Mouse (Mus musculus) forebrain, embryonic 12.5 days (tissue): Measurements from ENCODE around the gene Ano8. TPM values are rescaled to one million over a fixed set of nuclear protein-coding genes. Genes with fewer than 3 reads are reported as not detected.

Experiments used
- ATAC-seq: fragments of 200-750 bp; cut with Nextera tagmentation; 2 replicates; pipeline ENCODE4 v1.8.0; 2017; ENCODE audit warnings: moderate TSS enrichment; ENCODE audit not compliant: low FRiP score
- H3K27ac ChIP-seq: fragments of 300-500 bp; sonication (generic); 2 replicates; pipeline ENCODE4 v1.5.1; 2016; ENCODE audit warnings: mild to moderate bottlenecking
- H3K27me3 ChIP-seq: fragments of 300-500 bp; sonication (generic); 2 replicates; pipeline ENCODE4 v1.6.1; 2016; ENCODE audit warnings: mild to moderate bottlenecking
- H3K36me3 ChIP-seq: fragments of 300-500 bp; sonication (generic); replicated peaks from 2 replicates; pipeline ENCODE4 v1.6.1; 2016; ENCODE audit warnings: mild to moderate bottlenecking
- H3K4me1 ChIP-seq: fragments of 300-500 bp; sonication (generic); 2 replicates; pipeline ENCODE4 v1.6.1; 2016
- H3K4me2 ChIP-seq: fragments of 300-500 bp; sonication (generic); 2 replicates; pipeline ENCODE4 v1.6.1; 2016; ENCODE audit warnings: mild to moderate bottlenecking, moderate library complexity
- H3K4me3 ChIP-seq: fragments of 300-500 bp; sonication (generic); replicated peaks from 2 replicates; pipeline ENCODE4 v1.5.1; 2016; ENCODE audit warnings: mild to moderate bottlenecking
- H3K9ac ChIP-seq: fragments of 300-500 bp; sonication (generic); 2 replicates; pipeline ENCODE4 v1.6.1; 2016; ENCODE audit warnings: mild to moderate bottlenecking
- H3K9me3 ChIP-seq: fragments of 300-500 bp; sonication (generic); 2 replicates; pipeline ENCODE4 v1.6.1; 2016
- WGBS: fragments of 180-500 bp; shearing (Covaris S2); methylation state at CpG from one replicate; pipeline ENCODE4 v1.1.7; 2016; 5-methylcytosine and 5-hydroxymethylcytosine counted together
- polyA plus RNA-seq: library from polyadenylated mRNA; unstranded; fragments of >200 nt; fragmentation: Nextera tagmentation; extraction: Ambion mirVana; gene quantifications from 2 replicates; pipeline ENCODE4 v1.2.1, GENCODE M21; 2016

Gene Ano8
- polyA plus RNA-seq, 1 experiment from 2014 or later = 13.4 TPM

DNA sequence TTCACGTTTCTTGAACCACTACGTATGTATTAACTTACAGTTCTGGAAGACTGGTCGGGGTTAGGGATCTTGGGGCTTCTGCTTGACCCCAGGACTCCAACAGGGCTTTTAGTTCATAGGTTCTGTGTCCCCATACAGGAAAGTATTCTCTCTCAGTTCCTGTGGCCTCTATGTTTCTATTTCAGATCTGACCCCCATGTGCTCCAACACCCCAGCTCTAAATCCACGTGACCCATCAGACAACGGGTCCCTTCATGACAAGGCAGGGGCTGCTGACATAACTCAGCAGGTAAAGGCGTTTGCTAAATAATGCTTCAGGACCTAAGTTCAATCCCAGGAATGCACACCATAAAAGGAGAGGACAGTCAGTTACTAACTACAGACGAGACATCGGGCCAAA, 20.0 kb downstream of the Ano8 start:
- Histone ChIP-seq H3K4me2 (peak overlapping the region; percentile 89), H3K27ac (no peak overlapping the region), H3K27me3 (no peaks in the 10 kb centered on the region), H3K9me3 (no peaks in the 10 kb centered on the region), H3K36me3 (peaks cover 17% of the 10 kb centered on the region), H3K4me1 (peaks cover 55% of the 10 kb centered on the region), H3K9ac (peak overlapping the region; percentile 67; the same call in 1 of the 2 replicates), H3K4me3 (peak overlapping the region; percentile 80)
- WGBS = 86% methylated on average over 8 of the region's 8 CpGs
- ATAC-seq = no peak

GRCm38 (mm10) chr8:71464513-71465500, 21.0 kb downstream of the Ano8 start, which contains the start of gene Mrpl34:
Gene Mrpl34 (plus strand): TSS chr8:71464959.
- Histone ChIP-seq H3K9me3 (no peaks in the 10 kb centered on the region), H3K27ac (peak within 1 kb of the TSS; percentile 80), H3K36me3 (peaks cover 24% of the 10 kb centered on the region), H3K4me1 (peaks cover 47% of the 10 kb centered on the region), H3K27me3 (no peaks in the 10 kb centered on the region), H3K9ac (peak within 1 kb of the TSS; percentile 87), H3K4me3 (peak within 1 kb of the TSS; percentile 80), H3K4me2 (peak within 1 kb of the TSS; percentile 89)
- under 1% methylated on average over 59 of the region's 59 CpGs for WGBS
- peak; percentile 77 for ATAC-seq

GRCm38 (mm10) chr8:71463188-71464033, 22.4 kb downstream of the Ano8 start, which contains the start of gene Abhd8:
Gene Abhd8 (minus strand): TSS chr8:71463655.
- Histone ChIP-seq H3K36me3 (peaks cover 38% of the 10 kb centered on the region), H3K9ac (peak within 1 kb of the TSS; percentile 87), H3K27ac (peak within 1 kb of the TSS; percentile 80), H3K9me3 (no peaks in the 10 kb centered on the region), H3K4me2 (peak within 1 kb of the TSS; percentile 89), H3K4me3 (peak within 1 kb of the TSS; percentile 80), H3K4me1 (peaks cover 50% of the 10 kb centered on the region), H3K27me3 (no peaks in the 10 kb centered on the region)
- under 1% methylated on average over 55 of the region's 55 CpGs for WGBS
- peak; percentile 86 for ATAC-seq

DNA sequence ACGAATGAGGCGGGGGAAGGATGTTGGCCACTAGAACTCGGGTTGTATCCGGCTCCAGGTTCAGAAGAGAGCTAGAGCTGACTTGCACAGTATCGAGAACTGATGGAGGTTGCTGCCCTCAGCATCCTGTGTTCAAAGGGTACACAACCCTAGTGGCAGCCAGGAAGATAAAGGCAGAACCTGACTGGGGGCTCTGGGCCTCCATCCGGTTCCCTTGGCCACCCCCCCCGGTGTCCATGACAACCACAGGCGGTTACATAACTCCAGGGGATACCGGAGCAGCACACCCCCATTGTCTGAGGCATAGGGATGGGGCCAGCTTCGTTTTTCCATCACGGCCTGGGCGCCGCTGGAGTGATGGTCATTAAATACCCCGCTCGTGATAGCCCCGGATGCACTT, 23.0 kb downstream of the Ano8 start:
- H3K4me1 ChIP-seq = peaks cover 51% of the 10 kb centered on the region
- 0 out of 2 replicates have a peak overlapping the region, but pooled peaks have one; percentile 80 for H3K27ac ChIP-seq

DNA sequence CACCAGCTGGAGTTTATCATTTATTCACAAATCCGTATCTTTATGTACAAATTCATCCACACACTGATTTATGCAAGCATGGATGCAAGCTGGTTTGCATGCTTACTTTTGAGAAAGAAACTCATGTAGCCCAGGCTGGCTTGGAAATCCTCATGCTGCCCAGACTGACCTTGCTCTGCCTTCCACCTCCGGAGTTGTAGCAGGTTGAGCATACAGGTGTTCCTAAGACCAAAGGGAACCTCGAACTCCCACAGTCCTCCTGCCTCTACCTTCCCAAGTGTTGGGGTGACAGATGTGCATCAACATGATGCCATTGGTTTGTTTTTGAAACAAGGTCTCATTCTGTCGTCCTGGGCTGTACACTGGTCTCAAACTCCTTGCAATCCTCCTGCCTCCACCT, 23.6 kb downstream of the Ano8 start:
- Histone ChIP-seq H3K4me1 (peaks cover 51% of the 10 kb centered on the region), H3K27me3 (no peaks in the 10 kb centered on the region)

More for the DNA sequence above, 23.0 kb downstream of the Ano8 start:
- WGBS = 6% methylated on average over 16 of the region's 16 CpGs
- peak overlapping the region; percentile 80 for H3K4me3 ChIP-seq
- ATAC-seq = peak; percentile 4
- H3K4me2 ChIP-seq = peak overlapping the region; percentile 89
- H3K27me3 ChIP-seq = no peaks in the 10 kb centered on the region
- no peaks in the 10 kb centered on the region for H3K9me3 ChIP-seq
- peak overlapping the region; percentile 87 for H3K9ac ChIP-seq
- H3K36me3 ChIP-seq = peaks cover 44% of the 10 kb centered on the region

GRCm38 (mm10) chr8:71461152-71461840, 24.5 kb downstream of the Ano8 start:
- Histone ChIP-seq H3K4me1 (peaks cover 51% of the 10 kb centered on the region), H3K27ac (no peak overlapping the region), H3K4me2 (no peak overlapping the region), H3K4me3 (0 out of 2 replicates have a peak overlapping the region, but pooled peaks have one; percentile 4), H3K36me3 (peaks cover 58% of the 10 kb centered on the region), H3K27me3 (no peaks in the 10 kb centered on the region), H3K9ac (no peak overlapping the region), H3K9me3 (no peaks in the 10 kb centered on the region)
- ATAC-seq = no peak
- 87% methylated on average over 47 of the region's 47 CpGs for WGBS

More for the DNA sequence above, 23.6 kb downstream of the Ano8 start:
- H3K4me2 ChIP-seq = peak overlapping the region; percentile 89
- no peak for ATAC-seq
- peak overlapping the region; percentile 80 for H3K4me3 ChIP-seq
- H3K36me3 ChIP-seq = peaks cover 50% of the 10 kb centered on the region
- no peak overlapping the region for H3K27ac ChIP-seq
- WGBS = 70% methylated on average over 4 of the region's 4 CpGs
- peak overlapping the region; percentile 87 for H3K9ac ChIP-seq
- H3K9me3 ChIP-seq = no peaks in the 10 kb centered on the region

DNA sequence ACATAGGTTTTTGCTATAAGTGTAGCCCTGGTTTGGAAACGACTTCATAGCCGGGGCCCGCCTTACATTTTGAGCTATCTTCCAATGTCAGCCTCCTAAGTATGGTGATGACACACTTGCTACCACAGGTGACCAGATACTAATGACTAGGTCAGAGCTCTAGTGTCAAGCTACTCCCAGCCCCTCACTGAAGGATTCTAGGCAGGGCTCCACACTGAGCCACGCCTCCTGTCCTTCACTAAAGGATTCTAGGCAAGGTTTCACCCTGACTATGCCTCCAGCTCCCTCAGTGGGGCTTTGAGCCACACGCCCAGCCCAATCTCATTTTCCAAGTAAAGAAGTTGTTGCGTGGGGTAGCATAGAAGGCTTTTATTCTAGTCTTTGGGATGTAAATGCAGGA, 25.0 kb downstream of the Ano8 start:
- Histone ChIP-seq H3K4me3 (no peak overlapping the region), H3K36me3 (peaks cover 54% of the 10 kb centered on the region)

DNA sequence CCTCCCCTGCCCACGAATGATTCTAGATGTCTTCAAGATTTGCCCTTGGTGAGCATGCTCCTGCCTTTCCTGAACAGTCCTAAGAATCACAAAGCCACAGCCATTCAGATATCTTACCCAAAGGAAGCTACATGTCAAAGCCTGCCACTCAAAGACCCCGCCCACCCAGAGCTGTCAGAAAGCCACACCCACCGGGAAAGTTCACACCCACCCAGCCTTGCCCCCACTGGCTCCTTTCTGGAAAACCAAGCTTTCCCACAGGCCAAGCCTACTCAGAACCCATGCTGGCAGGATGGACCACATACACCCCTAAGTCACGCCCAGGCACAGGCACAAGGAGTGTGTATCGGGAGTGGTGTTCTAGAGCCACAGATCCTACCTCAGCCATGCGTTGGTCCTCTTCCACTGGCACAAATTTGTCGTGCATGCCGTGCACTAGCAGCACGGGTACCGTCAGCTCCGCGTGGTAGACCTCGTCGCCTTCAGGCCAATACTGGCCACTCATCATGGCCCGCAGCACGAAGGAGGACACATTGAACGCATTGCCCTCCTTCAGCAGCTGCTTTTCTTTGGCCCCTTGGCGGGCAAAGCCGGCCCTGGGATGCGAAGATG, 28.0 kb downstream of the Ano8 start:
- WGBS = 90% methylated on average over 20 of the region's 20 CpGs
- H3K4me3 ChIP-seq = no peak overlapping the region
- no peaks in the 10 kb centered on the region for H3K27me3 ChIP-seq
- no peaks in the 10 kb centered on the region for H3K9me3 ChIP-seq
- no peak for ATAC-seq
- no peak overlapping the region for H3K9ac ChIP-seq
- H3K27ac ChIP-seq = no peak overlapping the region
- peaks cover 33% of the 10 kb centered on the region for H3K4me1 ChIP-seq
- H3K4me2 ChIP-seq = no peak overlapping the region
- peaks cover 54% of the 10 kb centered on the region for H3K36me3 ChIP-seq

More for the DNA sequence above, 25.0 kb downstream of the Ano8 start:
- Histone ChIP-seq H3K9ac (no peak overlapping the region), H3K27ac (no peak overlapping the region), H3K4me2 (no peak overlapping the region), H3K27me3 (no peaks in the 10 kb centered on the region), H3K4me1 (peaks cover 49% of the 10 kb centered on the region), H3K9me3 (no peaks in the 10 kb centered on the region)
- no peak for ATAC-seq
- 94% methylated on average over 6 of the region's 6 CpGs for WGBS

GRCm38 (mm10) chr8:71456906-71457305, 28.9 kb downstream of the Ano8 start:
- WGBS = 45% methylated on average over 22 of the region's 22 CpGs
- Histone ChIP-seq H3K27me3 (peaks cover under 1% of the 10 kb centered on the region; the same call in 1 of the 2 replicates), H3K9ac (no peak overlapping the region), H3K4me1 (peaks cover 24% of the 10 kb centered on the region), H3K36me3 (peaks cover 54% of the 10 kb centered on the region), H3K4me3 (no peak overlapping the region), H3K4me2 (no peak overlapping the region), H3K27ac (no peak overlapping the region), H3K9me3 (no peaks in the 10 kb centered on the region)
- ATAC-seq = 0 out of 2 replicates have a peak, but pooled peaks have one; percentile 28

DNA sequence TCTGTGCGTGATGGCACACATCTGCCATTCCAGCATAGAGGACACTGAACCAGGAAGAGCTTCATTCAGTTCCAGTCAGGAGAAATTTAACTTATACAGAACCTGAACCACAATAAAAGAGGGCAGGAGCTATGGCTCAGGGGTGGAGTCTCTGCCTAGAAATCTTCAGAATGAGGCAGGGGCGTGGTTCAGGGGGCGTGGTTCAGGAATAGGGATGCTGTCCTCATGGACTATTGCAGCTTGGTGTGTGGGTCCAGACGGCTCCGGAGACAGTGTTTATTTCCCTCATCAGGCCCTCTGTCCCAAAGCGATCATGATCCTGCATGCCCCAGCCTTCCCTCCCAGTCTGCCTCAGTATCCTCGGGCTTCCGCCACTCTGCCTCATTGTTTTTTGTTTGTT, 31.1 kb downstream of the Ano8 start:
- 84% methylated on average over 8 of the region's 8 CpGs for WGBS
- no peak for ATAC-seq
- Histone ChIP-seq H3K27me3 (peaks cover 3% of the 10 kb centered on the region; the same call in 1 of the 2 replicates), H3K36me3 (peaks cover 35% of the 10 kb centered on the region), H3K4me2 (no peak overlapping the region), H3K4me3 (no peak overlapping the region), H3K4me1 (peaks cover 10% of the 10 kb centered on the region; the same call in 1 of the 2 replicates), H3K27ac (no peak overlapping the region), H3K9me3 (no peaks in the 10 kb centered on the region), H3K9ac (no peak overlapping the region)

- Histone ChIP-seq H3K4me1 (no peaks in the 10 kb centered on the region), H3K4me2 (no peak overlapping the region), H3K27ac (no peak overlapping the region), H3K9ac (no peak overlapping the region), H3K9me3 (no peaks in the 10 kb centered on the region), H3K4me3 (no peak overlapping the region), H3K27me3 (peaks cover 3% of the 10 kb centered on the region; the same call in 1 of the 2 replicates), H3K36me3 (peaks cover 15% of the 10 kb centered on the region)
- ATAC-seq = no peak
- WGBS = 74% methylated on average over 2 of the region's 2 CpGs
Measured at GRCm38 (mm10) chr8:71452669-71453068, 33.1 kb downstream of the Ano8 start.
